Mouse (Mus musculus) stomach, postnatal 0 days (tissue): ENCODE data around the gene Fau.

Experiments used
- CTCF ChIP-seq: IDR thresholded peaks from 2 replicates; pipeline ENCODE4 v1.5.1; 2016; ENCODE audit warnings: antibody characterized with exemption, low read depth, mild to moderate bottlenecking, moderate library complexity
- EP300 ChIP-seq: optimal IDR thresholded peaks from 2 replicates; pipeline ENCODE3; 2016; ENCODE audit warnings: antibody characterized with exemption

DNA sequence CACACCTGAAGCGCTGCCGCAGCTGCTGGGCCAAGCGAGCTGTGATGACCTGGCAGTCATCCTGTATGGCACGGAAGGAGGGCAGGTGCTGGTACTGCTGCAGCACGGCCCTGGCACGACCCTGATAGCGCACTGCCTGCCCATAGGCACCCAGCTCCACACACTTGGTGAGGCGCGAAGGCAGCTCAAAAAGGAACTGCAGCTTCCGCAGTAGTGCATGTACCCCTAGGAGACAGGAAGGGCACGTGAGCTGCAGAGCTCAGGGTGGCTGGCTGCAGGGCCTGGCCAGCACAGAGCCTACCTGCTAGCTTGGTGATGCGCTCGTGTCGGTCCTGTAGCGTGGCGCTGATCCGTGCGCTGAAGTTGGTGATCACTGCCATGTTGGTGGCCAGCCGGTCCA lies 13.6 kb downstream of the Fau start:
- TF ChIP-seq CTCF (no peak), EP300 (no peak)
